In genomic region chr16:23013786-23014185, GRCm38 (mm10) we compare ENCODE assay signal across 17 mouse cellular contexts. TPM values are rescaled to one million over a fixed set of nuclear protein-coding genes. Genes with fewer than 3 reads are reported as not detected.
"Had no signal": no experiment of that assay in that cellular context is flagged by ENCODE, and none has a peak within 500 bp of the region (broad histone marks: within the 10 kb centered on the region; RNA-seq: fewer than 3 reads in every experiment).

No protein-coding gene starts in this region.

RNA-seq across cellular contexts. Expression of gene Kng2, which starts 15.5 kb away (rescaled TPM):
- polyA plus RNA-seq: cortical plate, adult 2 months; embryonic facial prominence, embryonic 10.5 days; embryonic facial prominence, embryonic 12.5 days; embryonic facial prominence, embryonic 14.5 days; erythroblast, embryonic 14.5 days; forebrain, embryonic 10.5 days; forebrain, embryonic 11.5 days; forebrain, embryonic 12.5 days; forebrain, embryonic 13.5 days; forebrain, embryonic 15.5 days; forebrain, embryonic 16.5 days; forebrain, postnatal 0 days; frontal cortex, adult 2 months; heart, embryonic 11.5 days had no signal

RNA-seq across cellular contexts. Expression of gene Kng1, which starts 43.9 kb away (rescaled TPM):
- polyA plus RNA-seq: cortical plate, adult 2 months; embryonic facial prominence, embryonic 10.5 days; embryonic facial prominence, embryonic 12.5 days; embryonic facial prominence, embryonic 13.5 days; forebrain, embryonic 10.5 days; forebrain, embryonic 11.5 days; forebrain, embryonic 12.5 days; forebrain, embryonic 13.5 days; forebrain, embryonic 14.5 days; forebrain, embryonic 15.5 days; forebrain, embryonic 16.5 days; forebrain, postnatal 0 days; frontal cortex, adult 2 months; heart, adult 2 months had no signal
